Mouse (Mus musculus) heart, adult 2 months (tissue): ENCODE measurements around the gene Zfp317. TPM values are rescaled to one million over a fixed set of nuclear protein-coding genes. Genes with fewer than 3 reads are reported as not detected.
"Not testable (repeated sequence)": the region's sequence is repeated elsewhere in the genome, so short reads cannot be mapped to it uniquely, and the experiment has no call there.

ENCODE experiments used
- DNase-seq, 2 experiments: peaks; one replicate each; pipeline ENCODE4 v3.0.0; 2021
- H3K27ac ChIP-seq: fragments of 200-600 bp; 2 replicates; pipeline ENCODE4 v1.8.1; 2022
- H3K27me3 ChIP-seq: fragments of 200-500 bp; 2 replicates; pipeline ENCODE4 v1.6.1; 2012; ENCODE audit warnings: mild to moderate bottlenecking, low read length, inconsistent platforms, mixed read lengths; ENCODE audit not compliant: control insufficient read depth, insufficient read depth
- H3K36me3 ChIP-seq: fragments of 200-500 bp; 2 replicates; pipeline ENCODE4 v1.6.1; 2012; ENCODE audit warnings: low read length, inconsistent platforms; ENCODE audit not compliant: control insufficient read depth, insufficient read depth
- H3K4me1 ChIP-seq: fragments of 200-500 bp; 2 replicates; pipeline ENCODE4 v1.6.1; 2011; ENCODE audit warnings: low read length; ENCODE audit not compliant: control insufficient read depth, insufficient read depth
- H3K4me3 ChIP-seq: fragments of 200-600 bp; 2 replicates; pipeline ENCODE4 v1.8.1; 2022
- H3K79me2 ChIP-seq: fragments of 200-500 bp; replicated peaks from 2 replicates; pipeline ENCODE4 v1.6.1; 2012; ENCODE audit warnings: mild to moderate bottlenecking, inconsistent platforms, low read length, moderate library complexity, mixed read lengths; ENCODE audit not compliant: control insufficient read depth, insufficient read depth
- H3K9ac ChIP-seq: fragments of 200-500 bp; 2 replicates; pipeline ENCODE4 v1.6.1; 2012; ENCODE audit warnings: low read depth, mild to moderate bottlenecking, control low read depth, inconsistent platforms, low read length, mixed read lengths
- CTCF ChIP-seq: fragments of 200-600 bp; IDR thresholded peaks from 2 replicates; pipeline ENCODE4 v1.8.1; 2022; ENCODE audit warnings: antibody characterized with exemption, mild to moderate bottlenecking, moderate library complexity
- EP300 ChIP-seq: fragments of 200-500 bp; IDR thresholded peaks from 2 replicates; pipeline ENCODE4 v1.6.1; 2011; ENCODE audit warnings: low read depth, low read length, control low read depth; ENCODE audit not compliant: insufficient read depth
- POLR2A ChIP-seq: fragments of 200-500 bp; IDR thresholded peaks from 2 replicates; pipeline ENCODE4 v1.6.1; 2011; ENCODE audit warnings: mild to moderate bottlenecking, low read depth, low read length, control low read depth; ENCODE audit not compliant: insufficient read depth
- WGBS: fragments of 180-500 bp; shearing (Covaris S2); methylation state at CpG from one replicate; pipeline ENCODE4 v1.1.7; 2018; 5-methylcytosine and 5-hydroxymethylcytosine counted together
- intact Hi-C: fragments of 180-260 bp; cut with DNase I; formaldehyde crosslinking; loops from one replicate; pipeline ENCODE4 v1.15.1; 2025
- polyA plus RNA-seq: library from polyadenylated mRNA; depleted of rRNA; stranded (reverse); fragments of >200 nt; gene quantifications from 2 replicates; pipeline ENCODE4 v1.2.3, GENCODE M21; 2012; rRNA removed
- total RNA-seq, 2 experiments: library from RNA; stranded (reverse); gene quantifications; 2 replicates each; pipeline ENCODE4 v1.2.3; 2021

Zfp317 gene
- total and polyA plus RNA-seq, 3 experiments = 7.2 to 14.8 (median 14.2) TPM

GRCm38 (mm10) chr9:19690281-19690680 is 68.4 kb downstream of the Zfp317 start:
- H3K4me1 ChIP-seq = no peaks in the 10 kb centered on the region
- no peak overlapping the region for H3K9ac ChIP-seq

DNA sequence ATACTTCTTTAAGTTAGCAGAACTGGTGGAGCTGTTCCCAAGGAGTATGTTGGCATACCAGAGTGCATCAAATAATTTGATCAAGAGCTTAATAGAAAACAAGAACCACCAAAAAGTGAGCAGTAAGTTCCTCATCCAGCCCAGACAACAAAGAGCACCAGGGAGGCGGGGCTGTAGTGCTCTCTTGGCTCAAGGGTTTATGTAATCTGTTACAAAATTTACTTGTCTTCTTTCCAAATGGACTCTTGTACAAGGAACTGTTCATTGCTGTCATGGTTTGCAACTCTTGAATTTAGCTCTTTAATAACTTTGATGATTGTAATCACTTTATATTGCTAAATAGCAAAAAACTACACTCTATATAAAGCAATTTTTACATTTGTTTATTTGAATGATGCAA is 69.5 kb downstream of the Zfp317 start:
- no peak overlapping the region for H3K27ac ChIP-seq
- H3K27me3 ChIP-seq = no peaks in the 10 kb centered on the region
- no peak overlapping the region for H3K4me3 ChIP-seq
- H3K4me1 ChIP-seq = no peaks in the 10 kb centered on the region
- 72% methylated on average over 1 of the region's 1 CpGs for WGBS
- no peak overlapping the region for H3K9ac ChIP-seq
- no peak for DNase-seq
- TF ChIP-seq POLR2A = no peak
- TF ChIP-seq EP300 = no peak
- no peak for TF ChIP-seq CTCF
- intact Hi-C loops = no loop called here
- no peaks in the 10 kb centered on the region for H3K79me2 ChIP-seq
- no peaks in the 10 kb centered on the region for H3K36me3 ChIP-seq

More at GRCm38 (mm10) chr9:19690281-19690680, 68.4 kb downstream of the Zfp317 start:
- 80% methylated on average over 6 of the region's 6 CpGs for WGBS
- Histone ChIP-seq H3K27me3 (no peaks in the 10 kb centered on the region), H3K79me2 (no peaks in the 10 kb centered on the region), H3K27ac (no peak overlapping the region), H3K36me3 (no peaks in the 10 kb centered on the region), H3K4me3 (no peak overlapping the region)
- intact Hi-C loops = no loop called here
- TF ChIP-seq POLR2A = no peak
- no peak for TF ChIP-seq EP300
- no peak for TF ChIP-seq CTCF
- DNase-seq = no peak

GRCm38 (mm10) chr9:19692430-19692829 is 70.5 kb downstream of the Zfp317 start:
- H3K4me1 ChIP-seq = no peaks in the 10 kb centered on the region
- H3K9ac ChIP-seq = no peak overlapping the region
- WGBS = 63% methylated on average over 2 of the region's 2 CpGs
- no peaks in the 10 kb centered on the region for H3K27me3 ChIP-seq
- DNase-seq = no peak
- H3K36me3 ChIP-seq = no peaks in the 10 kb centered on the region
- no peak overlapping the region for H3K4me3 ChIP-seq
- TF ChIP-seq CTCF = no peak
- no peak for TF ChIP-seq EP300
- no peak for TF ChIP-seq POLR2A
- H3K27ac ChIP-seq = no peak overlapping the region
- H3K79me2 ChIP-seq = no peaks in the 10 kb centered on the region
- intact Hi-C loops = no loop called here

DNA sequence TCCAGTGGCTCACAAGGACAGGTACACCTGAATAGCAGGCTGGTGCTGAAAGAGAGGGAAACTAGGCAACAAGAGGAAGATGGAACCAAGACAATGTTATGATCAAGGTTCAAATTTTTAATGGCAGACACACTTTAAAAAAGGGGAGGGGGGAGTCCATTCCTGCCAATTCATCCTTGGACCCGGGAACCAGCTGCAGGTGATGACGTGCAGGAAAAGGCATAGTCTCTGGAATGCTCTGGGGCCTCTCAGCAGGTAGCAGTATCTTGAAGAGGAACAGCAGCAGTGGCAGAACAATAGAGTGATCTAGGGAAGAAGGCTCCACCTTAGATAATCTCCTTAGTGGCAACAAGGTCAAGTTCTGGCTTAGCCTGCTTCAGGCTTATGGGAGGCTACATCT is 72.4 kb downstream of the Zfp317 start:
- 36% methylated on average over 2 of the region's 2 CpGs for WGBS
- DNase-seq, H3K4me1 ChIP-seq, H3K27ac ChIP-seq, H3K4me3 ChIP-seq, H3K36me3 ChIP-seq, H3K79me2 ChIP-seq, H3K27me3 ChIP-seq, intact Hi-C loops, H3K9ac ChIP-seq: not testable (repeated sequence)

GRCm38 (mm10) chr9:19694898-19695379 is 73.0 kb downstream of the Zfp317 start:
- H3K79me2 ChIP-seq, intact Hi-C loops, H3K36me3 ChIP-seq, H3K4me3 ChIP-seq, H3K9ac ChIP-seq, H3K27me3 ChIP-seq, H3K27ac ChIP-seq, DNase-seq, H3K4me1 ChIP-seq: not testable (repeated sequence)
- WGBS = 67% methylated on average over 9 of the region's 9 CpGs

Other genes starting within 250 kb of the Zfp317 start
- gene Olfr847, start 243.4 kb upstream of the Zfp317 start, total RNA-seq = not detected
- not detected in 2 replicates for gene Olfr847, start 243.4 kb upstream of the Zfp317 start, polyA plus RNA-seq
- not detected for gene Olfr849, start 181.8 kb upstream of the Zfp317 start, total RNA-seq
- not detected in 2 replicates for gene Olfr849, start 181.8 kb upstream of the Zfp317 start, polyA plus RNA-seq
- gene Olfr850, start 143.9 kb upstream of the Zfp317 start, total RNA-seq = not detected
- gene Olfr850, start 143.9 kb upstream of the Zfp317 start, polyA plus RNA-seq = not detected in 2 replicates
- not detected for gene Olfr851, start 128.8 kb upstream of the Zfp317 start, total RNA-seq
- gene Olfr851, start 128.8 kb upstream of the Zfp317 start, polyA plus RNA-seq = not detected in 2 replicates
- gene Olfr853, start 81.0 kb upstream of the Zfp317 start, total RNA-seq = not detected
- gene Olfr853, start 81.0 kb upstream of the Zfp317 start, polyA plus RNA-seq = not detected in 2 replicates
- not detected for gene Olfr854, start 54.7 kb upstream of the Zfp317 start, total RNA-seq
- not detected in 2 replicates for gene Olfr854, start 54.7 kb upstream of the Zfp317 start, polyA plus RNA-seq
- not detected for gene Olfr855, start 39.5 kb upstream of the Zfp317 start, total RNA-seq
- not detected in 2 replicates for gene Olfr855, start 39.5 kb upstream of the Zfp317 start, polyA plus RNA-seq
- not detected for gene Olfr857, start 87.3 kb downstream of the Zfp317 start, total RNA-seq
- not detected in 2 replicates for gene Olfr857, start 87.3 kb downstream of the Zfp317 start, polyA plus RNA-seq
- gene Olfr58, start 158.2 kb downstream of the Zfp317 start, total RNA-seq = not detected
- not detected in 2 replicates for gene Olfr58, start 158.2 kb downstream of the Zfp317 start, polyA plus RNA-seq
- not detected for gene Olfr859, start 182.8 kb downstream of the Zfp317 start, total RNA-seq
- not detected in 2 replicates for gene Olfr859, start 182.8 kb downstream of the Zfp317 start, polyA plus RNA-seq
- not detected for gene Olfr860, start 227.6 kb downstream of the Zfp317 start, total RNA-seq
- gene Olfr860, start 227.6 kb downstream of the Zfp317 start, polyA plus RNA-seq = not detected in 2 replicates